Mouse (Mus musculus) inflammation-experienced regulatory T-cells, adult 6 months (primary cell): ENCODE measurements around the gene Gm20509. TPM values are rescaled to one million over a fixed set of nuclear protein-coding genes. Genes with fewer than 3 reads are reported as not detected.

Experiments used
- polyA plus RNA-seq, 3 experiments: library from polyadenylated mRNA; unstranded; fragments of 100-300 nt; shearing (Covaris generic); gene quantifications; one replicate each; pipeline ENCODE4 v1.2.1; 2017

The Gm20509 gene
- polyA plus RNA-seq, 3 experiments from 2014 or later = not detected

Other genes with a start within 250 kb of the Gm20509 start
- gene Pygo1, start 176.8 kb upstream of the Gm20509 start, polyA plus RNA-seq = not detected
- gene Dyx1c1, start 143.7 kb upstream of the Gm20509 start, polyA plus RNA-seq = 1 to 10 TPM; 3.8 to 5.0 (median 4.1) TPM
- not detected for gene Gm44503, start 143.6 kb upstream of the Gm20509 start, polyA plus RNA-seq
- gene Ccpg1os, start 117.1 kb upstream of the Gm20509 start, polyA plus RNA-seq = 10 to 100 TPM in 1 of 3 experiments, 1 to 10 TPM in 2; 5.6 to 12.9 (median 8.4) TPM
- 10 to 100 TPM; 71.4 to 95.7 (median 89.4) TPM for gene Ccpg1, start 117.0 kb upstream of the Gm20509 start, polyA plus RNA-seq
- 10 to 100 TPM; 12.0 to 19.6 (median 15.1) TPM for gene Pigb, start 62.1 kb upstream of the Gm20509 start, polyA plus RNA-seq
- 10 to 100 TPM; 36.2 to 83.0 (median 39.9) TPM for gene Rab27a, start 57.6 kb upstream of the Gm20509 start, polyA plus RNA-seq
- gene Khdc3, start 634 bp upstream of the Gm20509 start, polyA plus RNA-seq = under 1 TPM in 1 of 3 experiments, not detected in 2; 0.28 TPM
- 10 to 100 TPM; 81.9 to 88.8 (median 83.1) TPM for gene Rsl24d1, start 11.0 kb downstream of the Gm20509 start, polyA plus RNA-seq